Mouse (Mus musculus) small intestine, adult 2 months (tissue): ENCODE measurements around the gene Gm37240.

ENCODE experiments used
- CTCF ChIP-seq: fragments of 200-500 bp; IDR thresholded peaks from 2 replicates; pipeline ENCODE4 v1.5.1; 2012; ENCODE audit warnings: low read depth, mild to moderate bottlenecking, control low read depth, inconsistent platforms, low read length, moderate library complexity, mixed read lengths; ENCODE audit not compliant: insufficient replicate concordance, insufficient read length; ENCODE audit errors: extremely low read depth
- POLR2A ChIP-seq: fragments of 200-500 bp; IDR thresholded peaks from 2 replicates; pipeline ENCODE4 v1.6.1; 2012; ENCODE audit warnings: low read depth, mild to moderate bottlenecking, control low read depth, inconsistent platforms, low read length, moderate library complexity

GRCm38 (mm10) chr3:85773425-85773824, 113.9 kb downstream of the Gm37240 start:
- TF ChIP-seq CTCF (no peak), POLR2A (no peak)
